Mouse (Mus musculus): ENCODE data around the gene Gramd4. TPM values are rescaled to one million over a fixed set of nuclear protein-coding genes. Genes with fewer than 3 reads are reported as not detected.

Gramd4 gene
- total and polyA plus RNA-seq, 3 experiments = 0.17 to 0.66 (median 0.56) TPM

DNA sequence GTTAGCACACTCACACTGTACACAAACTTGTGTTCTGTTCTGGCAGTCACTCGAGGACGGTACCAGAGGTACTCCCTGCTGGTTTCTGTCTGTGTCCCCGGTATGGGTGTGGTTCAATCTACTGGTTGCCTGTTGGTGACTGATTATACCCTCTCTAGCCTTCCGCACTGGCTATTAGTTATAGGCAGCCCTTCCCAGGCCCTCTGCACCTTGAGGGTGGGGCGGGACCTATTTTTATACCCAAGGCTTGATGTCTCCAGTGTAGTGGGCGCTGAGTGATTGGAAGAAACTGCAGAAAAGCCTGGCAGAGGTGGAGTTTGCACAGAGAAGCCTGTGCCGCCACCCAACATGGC is 47.8 kb downstream of the Gramd4 start:
- no peak overlapping the region for H3K4me3 ChIP-seq (replicated peaks in 1 of 3; ENCODE audit: low read depth in 2 of 3, low read length in 2 of 3, poor library complexity in 1 of 3)
- TF ChIP-seq TCF12 (IDR thresholded peaks at IDR 0.05; ENCODE audit: low read depth, low read length) (no peak), ZC3H11A (IDR thresholded peaks at IDR 0.05; ENCODE audit: low read depth, low read length) (no peak), NELFE (IDR thresholded peaks at IDR 0.05; ENCODE audit: low read depth, low read length) (no peak), SMC3 (IDR thresholded peaks at IDR 0.05; ENCODE audit: low read depth, low read length) (no peak), GABPA (IDR thresholded peaks at IDR 0.05; ENCODE audit: insufficient replicate concordance, low read depth, low read length) (no peak), SIN3A (IDR thresholded peaks at IDR 0.05; ENCODE audit: low read length) (no peak), POLR2A (IDR thresholded peaks at IDR 0.05; ENCODE audit: low read depth, low read length) (no peak)
- H3K27me3 ChIP-seq (replicated peaks) = peaks cover 31% of the 10 kb centered on the region
- H3K4me1 ChIP-seq (ENCODE audit: control insufficient read depth in 1 of 2, insufficient read depth in 2 of 2) = peaks cover 0 to 26% of the 10 kb centered on the region in 2 experiments; a peak in 2 of 4 replicates
- H3K36me3 ChIP-seq (replicated peaks in 1 of 2; ENCODE audit: control insufficient read depth in 1 of 2, insufficient read depth in 1 of 2, low read length in 1 of 2) = no peaks in the 10 kb centered on the region
- dilution Hi-C loops (cut with MboI; ENCODE audit: extremely low pct_ligation_motif_present, extremely low pct_unique_long_range_greater_than_20kb, low sequenced_read_pairs) = no loop called here
- H3K9me3 ChIP-seq (replicated peaks; ENCODE audit: low read length) = no peaks in the 10 kb centered on the region
- H3K27ac ChIP-seq (ENCODE audit: insufficient read depth, low read depth) = no peak overlapping the region
- H3K79me2 ChIP-seq (replicated peaks; ENCODE audit: control insufficient read depth, extremely low read depth, insufficient read depth, poor library complexity, severe bottlenecking) = no peaks in the 10 kb centered on the region
- no peak overlapping the region for H3K9ac ChIP-seq (ENCODE audit: insufficient read depth, low read depth)
- H3K4me2 ChIP-seq (ENCODE audit: insufficient read depth, low read depth, poor library complexity, severe bottlenecking) = no peak overlapping the region
- no peak for DNase-seq (ENCODE audit: extremely low read depth)
- in situ Hi-C loops (cut with MboI; ENCODE audit: low pct_ligation_motif_present, low pct_unique_long_range_greater_than_20kb, low sequenced_read_pairs) = no loop called here

DNA sequence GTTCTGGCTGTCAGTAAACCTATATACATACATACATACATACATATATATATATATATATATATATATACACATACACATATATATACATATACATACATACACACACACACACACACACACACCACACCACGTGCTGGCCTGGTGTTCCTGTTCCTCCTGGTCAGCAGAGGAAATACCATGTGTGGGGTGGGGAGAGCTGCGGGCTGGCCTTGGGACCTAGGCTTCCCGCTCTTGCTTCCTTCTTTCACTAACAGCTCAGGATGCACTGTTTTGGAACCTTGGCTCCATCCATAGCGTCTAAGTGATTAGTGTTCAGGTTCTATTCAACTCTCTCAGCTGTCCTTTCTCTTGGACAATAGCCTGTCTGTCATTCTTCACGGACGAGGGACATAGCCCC is 48.3 kb downstream of the Gramd4 start:
- no peaks in the 10 kb centered on the region for H3K36me3 ChIP-seq (replicated peaks in 1 of 2; ENCODE audit: control insufficient read depth in 1 of 2, insufficient read depth in 1 of 2, low read length in 1 of 2)
- peaks cover 3 to 27% of the 10 kb centered on the region in 2 experiments; a peak in 2 of 4 replicates for H3K4me1 ChIP-seq (ENCODE audit: control insufficient read depth in 1 of 2, insufficient read depth in 2 of 2)
- in situ Hi-C loops (cut with MboI; ENCODE audit: low pct_ligation_motif_present, low pct_unique_long_range_greater_than_20kb, low sequenced_read_pairs) = no loop called here
- dilution Hi-C loops (cut with MboI; ENCODE audit: extremely low pct_ligation_motif_present, extremely low pct_unique_long_range_greater_than_20kb, low sequenced_read_pairs) = no loop called here
- no peak for TF ChIP-seq GABPA (IDR thresholded peaks at IDR 0.05; ENCODE audit: insufficient replicate concordance, low read depth, low read length)
- TF ChIP-seq ELF1 (IDR thresholded peaks at IDR 0.05; ENCODE audit: low read depth, low read length) = no peak
- no peak for TF ChIP-seq ZNF384 (IDR thresholded peaks at IDR 0.05; ENCODE audit: low read depth, low read length)
- TF ChIP-seq CHD2 (IDR thresholded peaks at IDR 0.05; ENCODE audit: low read length) = no peak
- no peak for TF ChIP-seq HCFC1 (IDR thresholded peaks at IDR 0.05; ENCODE audit: low read depth, low read length)
- TF ChIP-seq IRF4 (IDR thresholded peaks at IDR 0.05; ENCODE audit: low read depth, low read length) = no peak
- TF ChIP-seq ZMIZ1 (IDR thresholded peaks at IDR 0.05; ENCODE audit: low read depth, low read length) = no peak
- no peak for TF ChIP-seq ZKSCAN1 (IDR thresholded peaks at IDR 0.05; ENCODE audit: borderline replicate concordance, low read depth, low read length)
- TF ChIP-seq PAX5 (IDR thresholded peaks at IDR 0.05; ENCODE audit: low read length) = no peak
- TF ChIP-seq RCOR1 (conservative IDR thresholded peaks at IDR 0.05; ENCODE audit: low read depth, low read length) = no peak
- no peak for TF ChIP-seq RAD21 (IDR thresholded peaks at IDR 0.05; ENCODE audit: low read depth, low read length)
- no peak for TF ChIP-seq KAT2A (IDR thresholded peaks at IDR 0.05; ENCODE audit: insufficient replicate concordance, low read length)
- no peak for TF ChIP-seq MYC (IDR thresholded peaks at IDR 0.05; ENCODE audit: low read depth, low read length)
- no peak for TF ChIP-seq ETS1 (conservative IDR thresholded peaks at IDR 0.05; ENCODE audit: low read depth, low read length)
- TF ChIP-seq MAZ (IDR thresholded peaks at IDR 0.05; ENCODE audit: low read depth, low read length) = no peak
- no peak for TF ChIP-seq USF2 (conservative IDR thresholded peaks at IDR 0.05; ENCODE audit: low read depth, low read length)
- no peak for TF ChIP-seq NELFE (IDR thresholded peaks at IDR 0.05; ENCODE audit: low read depth, low read length)
- TF ChIP-seq JUN (IDR thresholded peaks at IDR 0.05; ENCODE audit: insufficient read depth, low read depth, low read length) = no peak
- no peak for TF ChIP-seq MXI1 (IDR thresholded peaks at IDR 0.05; ENCODE audit: low read depth, low read length)
- no peak for TF ChIP-seq TCF12 (IDR thresholded peaks at IDR 0.05; ENCODE audit: low read depth, low read length)
- no peak overlapping the region for H3K9ac ChIP-seq (ENCODE audit: insufficient read depth, low read depth)
- no peaks in the 10 kb centered on the region for H3K9me3 ChIP-seq (replicated peaks; ENCODE audit: low read length)
- no peak overlapping the region for H3K4me3 ChIP-seq (replicated peaks in 1 of 3; ENCODE audit: low read depth in 2 of 3, low read length in 2 of 3, poor library complexity in 1 of 3)
- H3K27ac ChIP-seq (ENCODE audit: insufficient read depth, low read depth) = no peak overlapping the region
- H3K4me2 ChIP-seq (ENCODE audit: insufficient read depth, low read depth, poor library complexity, severe bottlenecking) = no peak overlapping the region
- H3K27me3 ChIP-seq (replicated peaks) = peaks cover 28% of the 10 kb centered on the region
- DNase-seq (ENCODE audit: extremely low read depth) = no peak
- no peaks in the 10 kb centered on the region for H3K79me2 ChIP-seq (replicated peaks; ENCODE audit: control insufficient read depth, extremely low read depth, insufficient read depth, poor library complexity, severe bottlenecking)
